Mouse (Mus musculus) heart, embryonic 13.5 days (tissue): ENCODE data around the gene Ints14. TPM values are rescaled to one million over a fixed set of nuclear protein-coding genes. Genes with fewer than 3 reads are reported as not detected.
A peak's percentile ranks its signal among the peaks of the same experiment; 100 is the strongest.

Experiments used
- ATAC-seq: fragments of 200-750 bp; cut with Nextera tagmentation; 2 replicates; pipeline ENCODE4 v1.8.0; 2017; ENCODE audit warnings: moderate TSS enrichment; ENCODE audit not compliant: insufficient number of reproducible peaks, low FRiP score, low TSS enrichment; ENCODE audit errors: extremely low read depth
- H3K27ac ChIP-seq: fragments of 300-500 bp; sonication (generic); replicated peaks from 2 replicates; pipeline ENCODE4 v1.5.1; 2015; ENCODE audit warnings: moderate library complexity, mild to moderate bottlenecking, inconsistent platforms
- H3K27me3 ChIP-seq: fragments of 300-500 bp; sonication (generic); replicated peaks from 2 replicates; pipeline ENCODE4 v1.6.1; 2015; ENCODE audit warnings: mild to moderate bottlenecking, inconsistent platforms
- H3K36me3 ChIP-seq: fragments of 300-500 bp; sonication (generic); 2 replicates; pipeline ENCODE4 v1.6.1; 2015; ENCODE audit warnings: mild to moderate bottlenecking, inconsistent platforms
- H3K4me1 ChIP-seq: fragments of 300-500 bp; sonication (generic); 2 replicates; pipeline ENCODE4 v1.6.1; 2015; ENCODE audit warnings: inconsistent platforms
- H3K4me2 ChIP-seq: fragments of 300-500 bp; sonication (generic); 2 replicates; pipeline ENCODE4 v1.6.1; 2015; ENCODE audit warnings: inconsistent platforms, mild to moderate bottlenecking, moderate library complexity
- H3K4me3 ChIP-seq: fragments of 300-500 bp; sonication (generic); 2 replicates; pipeline ENCODE4 v1.5.1; 2015; ENCODE audit warnings: moderate library complexity, mild to moderate bottlenecking, inconsistent platforms
- H3K9ac ChIP-seq: fragments of 300-500 bp; sonication (generic); 2 replicates; pipeline ENCODE4 v1.6.1; 2015; ENCODE audit warnings: inconsistent platforms, mild to moderate bottlenecking, moderate library complexity
- H3K9me3 ChIP-seq: fragments of 300-500 bp; sonication (generic); 2 replicates; pipeline ENCODE4 v1.6.1; 2016; ENCODE audit warnings: inconsistent platforms
- WGBS: fragments of 180-500 bp; shearing (Covaris S2); methylation state at CpG from one replicate; pipeline ENCODE4 v1.1.7; 2015; ENCODE audit warnings: mixed read lengths; 5-methylcytosine and 5-hydroxymethylcytosine counted together
- polyA plus RNA-seq: library from polyadenylated mRNA; unstranded; fragments of >200 nt; fragmentation: Nextera tagmentation; extraction: Ambion mirVana; gene quantifications from 2 replicates; pipeline ENCODE4 v1.2.1, GENCODE M21; 2015

The Ints14 gene
- polyA plus RNA-seq, 1 experiment from 2014 or later = 40.7 TPM

- Histone ChIP-seq H3K27me3 (no peaks in the 10 kb centered on the region), H3K4me2 (no peak overlapping the region), H3K4me3 (no peak overlapping the region), H3K36me3 (peaks cover 86% of the 10 kb centered on the region), H3K27ac (no peak overlapping the region), H3K9ac (no peak overlapping the region), H3K9me3 (no peaks in the 10 kb centered on the region), H3K4me1 (0 out of 2 replicates have a peak, but pooled peaks cover 3% of the 10 kb centered on the region)
- 60% methylated on average over 4 of the region's 4 CpGs for WGBS
- ATAC-seq = no peak
Observed at GRCm38 (mm10) chr9:65001481-65001880, 40.8 kb downstream of the Ints14 start.

- Histone ChIP-seq H3K9ac (no peak overlapping the region), H3K4me2 (no peak overlapping the region), H3K4me3 (no peak overlapping the region), H3K36me3 (peaks cover 76% of the 10 kb centered on the region), H3K27ac (no peak overlapping the region), H3K27me3 (no peaks in the 10 kb centered on the region), H3K4me1 (peaks cover 7% of the 10 kb centered on the region), H3K9me3 (no peaks in the 10 kb centered on the region)
- ATAC-seq = no peak
- WGBS = 85% methylated on average over 8 of the region's 8 CpGs
Observed at GRCm38 (mm10) chr9:65005737-65006136, 45.0 kb downstream of the Ints14 start.

GRCm38 (mm10) chr9:65010632-65011031 lies 49.9 kb downstream of the Ints14 start:
- no peak for ATAC-seq
- Histone ChIP-seq H3K27me3 (no peaks in the 10 kb centered on the region), H3K27ac (no peak overlapping the region), H3K9me3 (no peaks in the 10 kb centered on the region), H3K9ac (no peak overlapping the region), H3K4me2 (no peak overlapping the region), H3K4me1 (peaks cover 14% of the 10 kb centered on the region), H3K36me3 (peaks cover 37% of the 10 kb centered on the region), H3K4me3 (no peak overlapping the region)
- WGBS = 69% methylated on average over 8 of the region's 8 CpGs

- no peak overlapping the region for H3K27ac ChIP-seq
Observed at GRCm38 (mm10) chr9:65011304-65011703, 50.6 kb downstream of the Ints14 start.

GRCm38 (mm10) chr9:65015461-65016222 lies 54.9 kb downstream of the Ints14 start:
- no peak for ATAC-seq
- Histone ChIP-seq H3K4me1 (peaks cover 58% of the 10 kb centered on the region), H3K9me3 (no peaks in the 10 kb centered on the region), H3K4me2 (peak overlapping the region; percentile 30), H3K4me3 (no peak overlapping the region), H3K9ac (peak overlapping the region; percentile 47), H3K27ac (peak overlapping the region; percentile 13; the same call in 1 of the 2 replicates), H3K27me3 (no peaks in the 10 kb centered on the region), H3K36me3 (no peaks in the 10 kb centered on the region)
- 39% methylated on average over 7 of the region's 7 CpGs for WGBS

More at GRCm38 (mm10) chr9:65011304-65011703, 50.6 kb downstream of the Ints14 start:
- H3K4me3 ChIP-seq = no peak overlapping the region
- peaks cover 21% of the 10 kb centered on the region for H3K4me1 ChIP-seq
- no peaks in the 10 kb centered on the region for H3K9me3 ChIP-seq
- 47% methylated on average over 6 of the region's 6 CpGs for WGBS
- ATAC-seq = no peak
- H3K27me3 ChIP-seq = no peaks in the 10 kb centered on the region
- H3K36me3 ChIP-seq = peaks cover 30% of the 10 kb centered on the region
- no peak overlapping the region for H3K9ac ChIP-seq
- H3K4me2 ChIP-seq = no peak overlapping the region

- Histone ChIP-seq H3K27me3 (no peaks in the 10 kb centered on the region), H3K36me3 (no peaks in the 10 kb centered on the region), H3K27ac (no peak overlapping the region), H3K9me3 (no peaks in the 10 kb centered on the region), H3K4me2 (peak overlapping the region; percentile 30), H3K4me1 (peaks cover 58% of the 10 kb centered on the region), H3K9ac (peak overlapping the region; percentile 47), H3K4me3 (no peak overlapping the region)
- 76% methylated on average over 4 of the region's 4 CpGs for WGBS
- ATAC-seq = no peak
Observed at GRCm38 (mm10) chr9:65016241-65016977, 55.7 kb downstream of the Ints14 start.

GRCm38 (mm10) chr9:65016978-65017827 lies 56.5 kb downstream of the Ints14 start:
- Histone ChIP-seq H3K4me1 (peaks cover 64% of the 10 kb centered on the region), H3K4me2 (no peak overlapping the region), H3K36me3 (no peaks in the 10 kb centered on the region), H3K27me3 (no peaks in the 10 kb centered on the region), H3K27ac (no peak overlapping the region), H3K9ac (no peak overlapping the region), H3K9me3 (no peaks in the 10 kb centered on the region), H3K4me3 (no peak overlapping the region)
- no peak for ATAC-seq
- WGBS = 83% methylated on average over 16 of the region's 16 CpGs

GRCm38 (mm10) chr9:65017896-65018295 lies 57.2 kb downstream of the Ints14 start:
- H3K4me2 ChIP-seq = no peak overlapping the region
- 93% methylated on average over 4 of the region's 4 CpGs for WGBS
- no peak overlapping the region for H3K9ac ChIP-seq
- H3K4me3 ChIP-seq = no peak overlapping the region
- H3K27me3 ChIP-seq = no peaks in the 10 kb centered on the region
- H3K4me1 ChIP-seq = peaks cover 69% of the 10 kb centered on the region
- no peak for ATAC-seq
- no peaks in the 10 kb centered on the region for H3K36me3 ChIP-seq
- no peak overlapping the region for H3K27ac ChIP-seq
- no peaks in the 10 kb centered on the region for H3K9me3 ChIP-seq

GRCm38 (mm10) chr9:65018588-65019121 lies 58.0 kb downstream of the Ints14 start:
- no peaks in the 10 kb centered on the region for H3K27me3 ChIP-seq
- H3K9ac ChIP-seq = no peak overlapping the region
- no peaks in the 10 kb centered on the region for H3K36me3 ChIP-seq
- H3K27ac ChIP-seq = no peak overlapping the region
- whole genome bisulfite sequencing = 71% methylated on average over 3 of the region's 3 CpGs
- H3K4me1 ChIP-seq = peaks cover 69% of the 10 kb centered on the region
- H3K9me3 ChIP-seq = no peaks in the 10 kb centered on the region
- no peak overlapping the region for H3K4me3 ChIP-seq
- ATAC-seq = no peak
- H3K4me2 ChIP-seq = no peak overlapping the region

- H3K9ac ChIP-seq = no peak overlapping the region
- WGBS = 46% methylated on average over 3 of the region's 3 CpGs
- no peaks in the 10 kb centered on the region for H3K27me3 ChIP-seq
- peak overlapping the region; percentile 94; the same call in 1 of the 2 replicates for H3K4me2 ChIP-seq
- H3K27ac ChIP-seq = no peak overlapping the region
- H3K4me3 ChIP-seq = no peak overlapping the region
- ATAC-seq = no peak
- H3K36me3 ChIP-seq = no peaks in the 10 kb centered on the region
- H3K9me3 ChIP-seq = no peaks in the 10 kb centered on the region
- H3K4me1 ChIP-seq = peaks cover 69% of the 10 kb centered on the region
Observed at GRCm38 (mm10) chr9:65019146-65019545, 58.4 kb downstream of the Ints14 start.

- Histone ChIP-seq H3K27ac (no peak overlapping the region), H3K4me1 (peaks cover 66% of the 10 kb centered on the region), H3K36me3 (no peaks in the 10 kb centered on the region), H3K27me3 (no peaks in the 10 kb centered on the region), H3K9me3 (no peaks in the 10 kb centered on the region), H3K4me2 (peak overlapping the region; percentile 94), H3K9ac (peak overlapping the region; percentile 37), H3K4me3 (peak overlapping the region; percentile 100)
- WGBS = 40% methylated on average over 4 of the region's 4 CpGs
- ATAC-seq = no peak
Observed at GRCm38 (mm10) chr9:65020128-65020527, 59.4 kb downstream of the Ints14 start.
